Mouse (Mus musculus): ENCODE data around the gene Gm12185. TPM values are rescaled to one million over a fixed set of nuclear protein-coding genes. Genes with fewer than 3 reads are reported as not detected.
"Not testable (repeated sequence)": the region's sequence is repeated elsewhere in the genome, so short reads cannot be mapped to it uniquely, and the experiment has no call there.

Gene Gm12185
- 1 to 10 TPM; 3.5 to 6.5 TPM for total RNA-seq (2021)
- long read RNA-seq, experiment 1, full-length matches to known transcripts, result 2 of 2 reads
- long read RNA-seq, experiment 1, partial matches to known transcripts, result 0 of 2 reads
- long read RNA-seq, experiment 1, other reads (novel, unspliced or antisense), result 0 of 2 reads
- long read RNA-seq, experiment 2, full-length matches to known transcripts, result 1 of 5 reads
- long read RNA-seq, experiment 2, partial matches to known transcripts, result 0 of 5 reads
- long read RNA-seq, experiment 2, other reads (novel, unspliced or antisense), result 4 of 5 reads

DNA sequence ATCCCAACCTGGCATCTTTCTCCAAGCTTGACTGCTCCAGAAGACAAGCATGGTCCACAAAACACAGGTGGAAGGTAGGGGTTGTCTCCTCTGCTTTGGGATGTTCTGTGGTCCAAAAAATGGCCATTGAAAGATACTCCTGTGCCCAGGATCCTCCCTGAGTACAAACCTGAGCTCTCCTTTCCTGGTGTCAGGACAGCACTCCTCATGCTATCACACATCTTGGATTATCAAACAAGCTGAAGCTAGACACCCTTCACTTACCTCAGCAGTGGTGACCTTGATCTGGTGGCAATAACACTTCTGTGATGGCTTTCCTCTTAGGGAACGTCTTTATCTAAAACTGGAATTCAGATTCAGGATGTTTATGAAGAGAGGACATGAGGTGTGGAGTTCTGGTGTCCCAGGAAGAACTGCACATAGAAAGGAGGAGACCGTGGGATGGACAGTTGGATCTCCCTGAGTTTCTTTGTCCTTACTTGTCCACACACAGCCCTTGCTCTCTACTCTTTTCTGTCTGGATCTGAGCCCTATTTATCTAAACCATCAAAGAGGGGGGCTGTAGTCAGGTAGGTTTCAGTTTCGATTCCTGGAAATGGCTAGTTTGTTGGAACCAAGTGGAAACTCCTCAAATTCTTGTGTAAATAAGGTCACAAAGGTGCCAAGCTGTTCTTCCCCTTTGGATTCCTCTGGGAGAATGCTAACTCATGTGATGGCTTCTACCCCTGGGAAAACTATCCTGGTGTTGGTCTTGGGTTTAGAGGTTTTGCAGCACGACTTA, at the start of gene Gm12185:
Gene Gm12185 (minus strand): TSS at position 487 of the 781 bp plus-strand sequence.
- not testable (repeated sequence) for DNase-seq (ENCODE audit: low spot score in 2 of 2)

DNA sequence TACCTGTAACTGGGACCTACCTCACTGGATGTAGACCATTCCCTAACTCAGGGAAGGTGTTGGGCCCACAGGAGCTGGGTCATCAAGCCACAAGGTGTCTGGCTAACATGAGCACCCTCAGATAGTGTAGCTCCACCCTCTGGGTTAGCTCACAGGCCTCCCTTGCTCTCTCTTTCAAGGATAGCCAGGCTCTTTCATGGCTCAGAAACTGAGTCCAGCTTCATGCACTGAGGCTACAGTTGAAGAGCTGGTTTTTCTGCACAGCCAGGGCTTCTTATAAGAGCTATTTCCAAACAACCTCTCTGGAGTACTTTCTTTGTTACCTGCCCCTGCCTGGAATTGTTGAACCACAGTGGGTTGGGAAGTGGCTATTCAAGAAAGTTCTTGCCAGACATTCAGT, 20.0 kb upstream of the Gm12185 start:
- not testable (repeated sequence) for DNase-seq (ENCODE audit: low spot score in 2 of 2)

DNA sequence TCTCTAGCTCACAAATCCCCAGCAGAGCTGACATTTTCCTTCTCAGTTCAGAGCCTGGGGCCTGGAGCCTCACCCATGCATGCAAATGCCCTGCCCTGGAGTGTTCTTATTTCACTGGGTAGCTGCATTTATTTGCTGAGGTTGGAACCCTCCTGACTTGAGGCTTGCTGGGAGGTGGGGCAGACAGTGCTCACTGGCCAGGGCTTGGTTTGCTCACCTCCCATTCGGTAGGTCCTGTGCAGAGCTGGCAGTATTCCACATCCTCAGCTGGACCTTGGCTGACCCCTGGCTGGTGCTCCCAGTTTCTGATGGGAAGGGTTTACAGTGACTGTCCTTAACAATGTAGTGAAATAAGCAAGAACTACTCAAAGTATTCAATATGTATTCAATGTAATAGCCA, 14.8 kb upstream of the Gm12185 start:
- not testable (repeated sequence) for DNase-seq (ENCODE audit: low spot score in 2 of 2)

DNA sequence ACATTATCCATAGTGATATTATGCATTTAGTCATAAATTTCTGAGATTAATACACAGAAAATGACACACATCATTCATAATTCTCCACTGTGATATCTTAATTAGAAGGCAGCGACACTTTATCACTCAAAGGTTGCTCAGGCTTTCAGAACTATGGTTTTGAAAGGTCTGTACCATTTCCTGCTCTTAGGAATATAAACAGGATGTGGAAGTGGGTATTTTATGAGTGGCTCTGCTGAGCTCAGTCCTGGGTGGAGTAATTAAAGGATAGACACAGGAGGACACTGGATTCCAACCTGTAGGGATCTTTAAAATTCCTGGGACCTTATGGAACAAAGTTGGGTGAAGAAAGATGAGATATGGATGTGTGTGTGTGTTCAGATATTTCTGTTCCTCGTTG, 14.3 kb upstream of the Gm12185 start:
- not testable (repeated sequence) for DNase-seq (ENCODE audit: low spot score in 2 of 2)

DNA sequence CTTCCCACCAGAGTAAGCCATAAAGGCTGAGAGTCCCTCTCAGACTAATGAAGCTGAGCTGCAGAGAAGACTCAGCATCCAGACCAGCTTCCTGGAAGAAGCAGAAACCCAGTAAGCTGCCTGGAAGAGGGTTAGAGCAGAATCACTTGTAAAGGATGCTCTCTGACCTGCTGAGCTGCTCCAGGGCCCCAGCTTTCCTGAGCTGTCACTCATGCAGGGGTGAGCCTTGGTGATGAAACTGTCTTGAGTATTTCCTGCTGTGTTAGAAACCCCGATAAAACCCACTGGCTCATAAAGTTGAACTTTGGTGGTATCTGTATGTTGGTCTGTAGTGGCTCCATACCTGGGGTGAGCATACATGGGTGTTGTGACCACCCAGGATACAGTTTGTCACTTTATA, 8.4 kb upstream of the Gm12185 start:
- DNase-seq (ENCODE audit: low spot score in 2 of 2), result not testable (repeated sequence)

DNA sequence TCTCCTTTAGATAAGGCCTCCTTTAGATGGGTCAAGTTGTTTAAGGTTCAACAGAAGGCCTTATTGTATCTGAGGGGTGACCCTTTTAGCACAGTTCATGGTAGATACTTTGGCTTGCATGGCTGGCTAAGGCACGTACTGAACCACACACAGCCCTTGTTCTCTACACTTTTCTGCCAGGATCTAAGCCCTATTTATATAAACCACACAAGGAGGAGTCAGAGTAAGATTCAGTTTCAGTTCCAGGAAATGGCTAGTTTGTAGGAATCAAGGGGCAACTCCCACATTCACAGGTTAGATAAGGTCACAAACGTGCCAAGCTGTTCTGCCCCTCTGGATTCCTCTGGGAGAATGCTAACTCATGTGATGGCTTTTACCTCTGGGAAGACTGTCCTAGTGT, 2.0 kb upstream of the Gm12185 start, which contains the start of gene Tgtp1:
Gene Tgtp1 (minus strand): TSS at position 155 of the 400 bp plus-strand sequence.
- not testable (repeated sequence) for DNase-seq (ENCODE audit: low spot score in 2 of 2)

DNA sequence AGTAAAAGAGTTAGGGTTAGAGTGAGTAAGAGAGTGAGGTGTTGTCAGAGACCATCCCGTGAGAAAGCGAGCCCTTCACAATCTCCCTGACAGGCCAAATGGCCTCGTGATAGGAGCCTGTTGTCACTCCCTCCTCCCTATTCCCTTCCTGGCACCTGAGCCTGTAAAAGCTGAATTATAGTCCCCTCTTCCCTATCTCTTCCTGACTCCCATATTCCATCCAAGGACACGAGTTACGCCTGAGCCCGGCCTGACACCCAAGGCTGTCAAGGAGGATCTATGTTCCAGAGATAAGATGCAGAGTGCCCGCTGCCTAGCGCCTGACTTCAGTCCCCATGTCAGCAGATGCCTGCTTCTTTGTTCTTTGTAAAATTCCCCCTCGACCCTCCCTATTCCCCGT, 1.3 kb upstream of the Gm12185 start:
- not testable (repeated sequence) for DNase-seq (ENCODE audit: low spot score in 2 of 2)

DNA sequence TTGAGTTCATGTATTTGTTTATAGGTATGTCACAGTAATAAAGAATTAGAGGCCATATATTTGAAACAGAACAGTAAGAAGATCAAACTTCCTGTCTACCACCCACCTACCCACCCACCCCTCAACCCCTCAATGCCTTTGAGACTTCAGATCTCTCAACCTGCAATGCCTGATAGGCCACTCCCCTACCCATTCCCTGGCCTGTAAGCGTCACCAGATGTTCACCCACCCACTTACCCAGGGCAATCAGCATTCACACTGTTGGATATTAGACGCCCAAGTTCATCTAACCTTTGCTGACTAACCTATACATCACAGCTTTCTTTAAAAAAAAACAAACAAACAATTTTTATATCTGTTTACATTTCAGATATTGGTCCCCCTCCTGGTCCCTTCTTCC, 2.0 kb downstream of the Gm12185 start:
- not testable (repeated sequence) for DNase-seq (ENCODE audit: low spot score in 2 of 2)

DNA sequence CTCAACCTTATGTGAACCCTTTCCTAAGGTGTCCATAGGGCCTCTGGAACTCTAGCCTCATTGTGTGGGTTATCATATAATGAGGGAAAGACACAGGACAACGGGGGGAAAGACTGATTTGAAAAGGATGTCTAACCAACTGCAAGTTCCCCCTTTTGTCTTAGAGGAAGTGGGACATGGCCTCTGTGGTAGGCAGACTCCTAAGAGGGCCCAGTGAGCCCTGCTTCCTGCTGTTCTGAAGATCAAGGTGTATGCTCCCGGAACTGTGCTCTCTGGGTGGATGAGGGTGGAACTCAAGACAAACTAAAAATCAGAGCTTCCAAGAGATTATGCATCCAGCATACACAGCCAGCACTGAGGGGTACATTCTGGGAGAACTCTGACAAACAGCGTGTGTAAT, 3.8 kb downstream of the Gm12185 start:
- DNase-seq (ENCODE audit: low spot score in 2 of 2), result not testable (repeated sequence)

DNA sequence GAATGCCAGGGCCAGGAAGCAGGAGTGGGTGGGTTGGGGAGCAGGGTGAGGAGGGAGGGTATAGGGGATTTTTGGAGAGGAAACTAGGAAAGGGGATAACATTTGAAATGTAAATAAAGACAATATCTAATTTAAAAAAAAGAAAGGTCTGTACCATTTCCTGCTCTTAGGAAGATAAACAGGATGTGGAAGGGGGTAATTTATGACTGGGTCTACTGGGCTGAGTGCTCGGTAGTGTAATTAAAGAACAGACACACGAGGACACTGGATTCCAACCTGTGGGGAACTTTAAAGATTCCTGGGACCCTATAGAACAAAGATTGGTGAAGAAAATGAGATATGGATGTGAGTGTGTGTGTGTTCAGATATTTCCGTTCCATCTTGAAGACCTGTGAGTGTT, 9.2 kb downstream of the Gm12185 start:
- DNase-seq (ENCODE audit: low spot score in 2 of 2), result not testable (repeated sequence)

DNA sequence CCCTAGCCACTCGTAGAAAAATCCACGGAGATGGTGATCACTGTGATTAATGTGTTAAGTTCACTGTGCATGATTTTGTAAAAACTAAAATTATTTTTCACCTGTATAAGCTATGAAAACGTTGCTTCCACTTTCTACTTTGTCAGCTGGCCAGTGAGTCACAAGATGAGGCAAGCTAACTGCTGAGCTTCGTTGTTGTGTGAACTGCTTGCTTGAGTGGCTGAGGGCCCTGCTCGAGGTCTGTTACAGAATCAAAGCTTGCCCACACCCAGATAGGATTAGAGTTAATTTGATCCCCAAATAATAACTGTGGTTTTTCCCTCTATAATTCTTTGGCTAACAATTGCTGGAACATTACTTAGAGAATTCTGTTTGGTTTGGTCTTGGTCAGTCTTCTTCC, 12.0 kb downstream of the Gm12185 start:
- not testable (repeated sequence) for DNase-seq (ENCODE audit: low spot score in 2 of 2)

DNA sequence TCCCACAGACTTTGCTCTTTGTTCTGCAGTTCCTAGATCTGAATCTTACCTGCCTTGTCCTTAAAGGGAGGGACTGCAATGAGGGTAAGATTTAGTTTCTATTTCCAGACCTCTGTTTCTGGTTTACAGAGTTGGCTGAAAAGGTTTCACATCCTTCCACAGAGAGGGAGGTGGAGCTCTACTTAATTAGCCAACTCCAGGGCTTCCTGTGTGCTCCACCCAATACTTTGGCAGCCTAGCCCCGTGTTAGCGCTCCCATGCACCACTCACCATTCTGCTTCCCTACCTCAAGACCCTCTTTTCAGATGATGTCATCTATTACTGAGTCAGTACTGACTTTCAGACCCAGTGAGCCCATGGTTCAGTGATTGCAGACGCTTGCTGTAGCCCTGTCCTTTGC, 12.8 kb downstream of the Gm12185 start, which contains the start of gene 9930111J21Rik1:
Gene 9930111J21Rik1 (minus strand): TSS at position 148 of the 400 bp plus-strand sequence.
- not testable (repeated sequence) for DNase-seq (ENCODE audit: low spot score in 2 of 2)

DNA sequence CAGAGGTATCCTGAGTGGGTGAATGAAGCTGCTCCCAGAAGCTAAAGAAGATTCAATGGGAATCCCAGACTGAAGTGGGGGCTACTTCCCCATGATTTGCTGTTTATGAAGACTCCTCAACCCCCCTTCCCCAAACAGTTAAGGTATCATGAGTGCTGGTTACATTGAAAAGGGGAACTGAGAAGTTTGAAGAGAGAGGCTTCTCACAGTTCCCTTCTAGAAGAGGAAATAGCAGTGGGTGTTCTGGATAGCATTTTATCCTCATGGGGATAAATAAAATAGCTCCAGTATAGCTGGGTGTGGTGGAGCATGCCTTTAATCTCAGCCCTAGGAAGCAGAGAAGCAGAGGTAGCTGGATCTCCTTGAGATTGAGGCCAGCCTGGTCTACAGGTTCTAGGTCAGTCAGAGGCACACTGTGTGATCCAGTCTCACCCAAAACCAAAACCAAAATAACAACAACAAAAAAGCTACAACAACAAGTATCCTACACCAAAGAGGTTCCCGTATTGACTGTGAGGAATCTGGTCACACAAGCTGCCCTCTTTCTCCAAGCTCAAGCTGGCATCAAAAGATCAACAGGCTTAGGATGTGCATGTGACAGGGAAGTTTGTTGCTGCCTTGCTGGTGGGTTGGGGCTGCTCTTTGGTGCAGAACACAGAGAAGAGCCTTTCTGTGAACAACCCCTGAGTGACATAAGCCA, 13.6 kb downstream of the Gm12185 start, which contains the start of gene Olfr56:
Gene Olfr56 (plus strand): TSS at position 650 of the 700 bp plus-strand sequence.
- not testable (repeated sequence) for DNase-seq (ENCODE audit: low spot score in 2 of 2)

DNA sequence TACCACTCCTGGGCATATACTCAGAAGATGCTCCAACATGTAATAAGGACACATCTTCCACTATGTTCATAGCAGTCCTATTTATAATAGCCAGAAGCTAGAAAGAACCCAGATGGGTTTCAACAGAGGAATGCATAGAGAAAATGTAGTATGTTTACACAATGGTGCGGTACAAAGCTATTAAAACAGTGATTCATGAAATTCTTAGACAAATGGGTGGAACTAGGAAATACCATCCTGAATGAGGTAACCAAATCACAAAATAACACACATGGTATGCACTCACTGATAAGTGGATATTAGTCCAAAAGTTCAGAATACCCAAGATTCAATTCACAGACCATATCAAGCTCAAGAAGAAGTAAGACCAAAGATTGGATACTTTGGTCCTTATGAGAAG, 17.3 kb downstream of the Gm12185 start:
- DNase-seq (ENCODE audit: low spot score in 2 of 2), result not testable (repeated sequence)

DNA sequence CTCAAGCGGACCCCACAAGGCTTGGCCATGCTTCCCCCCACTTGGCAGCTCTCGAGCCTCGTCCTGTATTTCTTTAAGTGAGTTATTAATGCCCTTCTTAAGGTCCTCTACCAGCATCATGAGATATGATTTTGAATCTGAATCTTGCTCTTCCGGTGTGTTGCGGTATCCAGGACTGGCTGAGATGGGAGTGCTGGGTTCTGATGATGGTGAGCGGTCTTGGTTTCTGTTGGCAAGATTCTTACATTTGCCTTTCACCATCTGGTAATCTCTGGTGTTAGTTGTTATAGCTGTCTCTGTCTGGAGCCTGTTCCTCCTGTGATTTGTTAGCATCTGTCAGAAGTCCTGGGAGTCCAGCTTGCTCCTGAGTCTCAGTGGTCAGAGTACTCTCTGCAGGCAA, 45.9 kb downstream of the Gm12185 start, which contains the start of gene Psme2b:
Gene Psme2b (minus strand): TSS at position 101 of the 400 bp plus-strand sequence.
- DNase-seq (ENCODE audit: low spot score in 2 of 2), result not testable (repeated sequence)

DNA sequence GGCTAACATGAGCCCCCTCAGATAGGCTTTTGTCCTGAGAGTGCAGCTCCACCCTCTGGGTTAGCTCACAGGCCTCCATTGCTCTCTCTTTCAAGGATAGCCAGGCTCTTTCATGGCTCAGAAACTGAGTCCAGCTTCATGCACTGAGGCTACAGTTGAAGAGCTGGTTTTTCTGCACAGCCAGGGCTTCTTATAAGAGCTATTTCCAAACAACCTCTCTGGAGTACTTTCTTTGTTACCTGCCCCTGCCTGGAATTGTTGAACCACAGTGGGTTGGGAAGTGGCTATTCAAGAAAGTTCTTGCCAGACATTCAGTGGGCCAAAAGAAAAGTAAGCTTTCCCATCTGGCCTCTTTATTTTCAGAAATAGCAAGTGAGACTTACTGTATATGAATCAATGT, 52.7 kb downstream of the Gm12185 start:
- not testable (repeated sequence) for DNase-seq (ENCODE audit: low spot score in 2 of 2)

DNA sequence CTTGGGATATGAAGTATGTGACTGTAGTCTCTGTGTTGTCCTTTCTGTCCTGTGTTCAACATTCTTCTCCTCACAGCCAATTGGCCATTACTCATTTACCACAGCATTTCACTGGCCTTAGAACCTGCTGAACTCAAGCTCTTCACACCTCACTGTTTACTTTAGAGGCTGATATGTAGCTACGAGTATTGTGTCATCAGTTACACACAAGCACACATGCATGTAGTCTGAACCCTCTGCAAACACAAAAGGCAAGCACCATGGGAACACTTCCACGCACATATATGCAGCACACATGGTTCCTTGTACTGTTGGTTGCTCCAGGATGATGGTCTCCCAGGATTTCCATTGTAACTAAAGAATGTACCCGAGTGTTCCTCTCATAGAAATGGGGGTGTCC, 56.7 kb downstream of the Gm12185 start:
- DNase-seq (ENCODE audit: low spot score in 2 of 2), result not testable (repeated sequence)

DNA sequence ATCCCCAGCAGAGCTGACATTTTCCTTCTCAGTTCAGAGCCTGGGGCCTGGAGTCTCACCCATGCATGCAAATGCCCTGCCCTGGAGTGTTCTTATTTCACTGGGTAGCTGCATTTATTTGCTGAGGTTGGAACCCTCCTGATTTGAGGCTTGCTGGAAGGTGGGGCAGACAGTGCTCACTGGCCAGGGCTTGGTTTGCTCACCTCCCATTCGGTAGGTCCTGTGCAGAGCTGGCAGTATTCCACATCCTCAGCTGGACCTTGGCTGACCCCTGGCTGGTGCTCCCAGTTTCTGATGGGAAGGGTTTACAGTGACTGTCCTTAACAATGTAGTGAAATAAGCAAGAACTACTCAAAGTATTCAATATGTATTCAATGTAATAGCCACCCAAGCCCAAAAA, 58.1 kb downstream of the Gm12185 start:
- not testable (repeated sequence) for DNase-seq (ENCODE audit: low spot score in 2 of 2)

DNA sequence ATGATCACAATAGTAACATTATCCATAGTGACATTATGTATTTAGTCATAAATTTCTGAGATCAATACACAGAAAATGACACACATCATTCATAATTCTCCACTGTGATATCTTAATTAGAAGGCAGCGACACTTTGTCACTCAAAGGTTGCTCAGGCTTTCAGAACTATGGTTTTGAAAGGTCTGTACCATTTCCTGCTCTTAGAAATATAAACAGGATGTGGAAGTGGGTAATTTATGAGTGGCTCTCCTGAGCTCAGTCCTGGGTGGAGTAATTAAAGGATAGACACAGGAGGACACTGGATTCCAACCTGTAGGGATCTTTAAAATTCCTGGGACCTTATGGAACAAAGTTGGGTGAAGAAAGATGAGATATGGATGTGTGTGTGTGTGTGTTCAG, 58.6 kb downstream of the Gm12185 start:
- DNase-seq (ENCODE audit: low spot score in 2 of 2), result not testable (repeated sequence)

DNA sequence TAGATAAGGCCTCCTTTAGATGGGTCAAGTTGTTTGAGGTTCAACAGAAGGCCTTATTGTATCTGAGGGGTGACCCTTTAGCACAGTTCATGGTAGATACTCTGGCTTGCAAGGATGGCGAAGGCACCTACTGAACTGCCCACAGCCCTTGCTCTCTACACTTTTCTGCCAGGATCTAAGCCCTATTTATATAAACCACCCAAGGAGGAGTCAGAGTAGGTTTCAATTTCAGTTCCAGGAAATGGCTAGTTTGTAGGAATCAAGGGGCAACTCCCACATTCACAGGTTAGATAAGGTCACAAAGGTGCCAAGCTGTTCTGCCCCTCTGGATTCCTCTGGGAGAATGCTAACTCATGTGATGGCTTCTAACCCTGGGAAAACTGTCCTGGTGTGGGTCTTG, 64.0 kb downstream of the Gm12185 start:
- DNase-seq (ENCODE audit: low spot score in 2 of 2), result not testable (repeated sequence)

DNA sequence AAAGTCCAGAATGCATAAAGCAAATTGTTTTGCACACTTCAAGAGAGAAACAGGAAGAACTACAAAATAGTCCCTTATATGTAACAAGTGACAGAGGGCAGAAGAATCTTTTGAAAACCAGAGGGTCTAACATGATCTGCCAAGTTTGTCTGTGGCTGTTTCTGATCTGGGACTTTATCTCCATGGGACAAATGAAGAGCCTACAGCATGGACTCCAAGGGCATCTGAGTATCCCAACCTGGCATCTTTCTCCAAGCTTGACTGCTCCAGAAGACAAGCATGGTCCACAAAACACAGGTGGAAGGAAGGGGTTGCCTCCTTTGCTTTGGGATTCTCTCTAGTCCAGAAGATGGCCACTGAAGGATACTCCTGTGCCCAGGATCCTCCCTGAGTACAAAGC, 65.6 kb downstream of the Gm12185 start:
- not testable (repeated sequence) for DNase-seq (ENCODE audit: low spot score in 2 of 2)
